Mouse (Mus musculus) lung, adult 2 months (tissue): ENCODE measurements at regions not wholly inside any gene's neighbourhood (a gene's known extent, or its start where the extent isn't known, plus 50 kb on each side); places are given as distances from the start of the nearest gene placed in this dataset.

ENCODE experiments used
- DNase-seq: peaks from one replicate; pipeline ENCODE4 v3.0.0; 2022
- H3K4me1 ChIP-seq: fragments of 200-500 bp; 2 replicates; pipeline ENCODE4 v1.6.1; 2011; ENCODE audit warnings: low read length; ENCODE audit not compliant: control insufficient read depth, insufficient read depth
- H3K4me3 ChIP-seq: fragments of 200-500 bp; replicated peaks from 2 replicates; pipeline ENCODE3; 2011; ENCODE audit warnings: low read depth, mild to moderate bottlenecking, control low read depth, low read length; ENCODE audit errors: extremely low read depth
- CTCF ChIP-seq: fragments of 200-500 bp; IDR thresholded peaks from 2 replicates; pipeline ENCODE4 v1.5.1; 2011; ENCODE audit warnings: mild to moderate bottlenecking, low read length, control low read depth; ENCODE audit not compliant: insufficient read depth
- POLR2A ChIP-seq: fragments of 200-500 bp; IDR thresholded peaks from 2 replicates; pipeline ENCODE4 v1.6.1; 2011; ENCODE audit warnings: low read depth, mild to moderate bottlenecking, control low read depth, low read length, borderline replicate concordance; ENCODE audit errors: extremely low read depth
- WGBS: fragments of 180-500 bp; shearing (Covaris S2); methylation state at CpG from one replicate; pipeline ENCODE4 v1.1.7; 2018; 5-methylcytosine and 5-hydroxymethylcytosine counted together

DNA sequence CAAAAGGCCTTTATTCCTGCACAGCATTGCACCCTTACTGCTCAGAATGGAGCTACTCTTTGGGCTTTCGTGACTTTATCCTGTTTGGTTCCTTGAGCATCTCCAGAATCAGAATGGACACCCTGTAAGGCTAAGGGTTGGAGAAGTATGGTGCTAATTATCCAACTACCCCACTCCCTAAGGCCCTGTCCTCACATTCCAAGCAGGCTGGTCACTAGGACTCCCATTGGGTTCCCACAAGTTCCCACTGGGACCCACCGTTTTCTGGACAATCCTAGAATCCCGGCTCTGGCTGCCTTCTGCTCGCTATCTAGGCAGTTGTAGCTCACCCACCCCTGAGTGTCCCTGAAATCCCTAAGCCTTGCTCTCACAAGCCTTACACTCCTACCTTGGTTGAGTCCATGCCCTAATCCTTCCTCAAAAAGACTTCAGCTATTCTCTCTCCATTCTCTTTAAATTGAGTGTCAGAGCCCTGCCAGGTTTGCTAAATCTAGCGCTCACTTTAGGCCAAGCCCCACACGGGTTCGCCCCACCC lies 146.1 kb downstream of the Efcab1 start:
- Histone ChIP-seq H3K4me3 (no peak overlapping the region), H3K4me1 (no peaks in the 10 kb centered on the region)
- WGBS = 38% methylated on average over 7 of the region's 7 CpGs
- DNase-seq = no peak
- no peak for TF ChIP-seq CTCF
- no peak for TF ChIP-seq POLR2A

DNA sequence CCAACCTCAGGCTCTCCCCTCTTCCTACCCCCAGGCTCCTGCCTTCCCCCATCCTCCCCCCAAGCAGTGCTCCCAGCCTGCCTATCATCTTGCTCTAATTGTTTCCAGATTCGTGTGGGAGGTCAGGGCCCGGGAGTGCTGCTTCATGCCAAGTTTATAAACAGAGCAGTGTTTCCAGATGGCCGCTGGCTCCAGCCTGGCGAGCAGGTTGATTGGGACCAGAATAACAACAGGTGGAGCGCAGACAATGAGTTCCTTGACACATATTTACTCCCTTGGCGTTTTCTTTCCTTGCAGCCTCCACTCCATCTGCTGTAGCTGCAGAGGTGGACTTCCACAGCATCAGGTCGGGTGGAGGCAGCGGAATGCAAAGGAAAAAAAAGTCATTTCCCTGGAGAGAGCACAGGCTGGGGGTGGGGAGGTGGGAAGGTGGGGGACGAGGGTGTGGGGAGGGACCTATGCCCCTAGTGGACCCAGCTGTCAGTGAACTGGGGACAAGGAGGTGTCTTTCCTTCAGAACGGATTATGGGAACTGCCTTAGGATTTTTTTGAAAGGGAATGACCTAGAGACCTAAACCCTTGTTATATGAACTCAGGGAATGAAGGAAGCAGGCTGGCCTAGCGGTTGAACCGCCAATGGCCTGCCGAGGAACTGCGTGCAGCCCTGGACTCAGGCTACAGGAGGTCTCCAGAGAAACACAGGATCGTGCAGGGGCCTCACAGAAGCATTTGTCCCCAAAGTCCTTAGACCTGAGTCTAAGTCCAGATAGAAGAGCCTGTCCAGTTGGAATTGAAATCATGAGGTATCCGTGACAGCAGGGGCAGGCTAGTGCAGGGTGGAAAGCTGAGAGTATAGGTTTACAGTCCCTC lies 146.8 kb downstream of the Efcab1 start:
- no peak overlapping the region for H3K4me3 ChIP-seq
- TF ChIP-seq POLR2A (no peak), CTCF (no peak)
- no peaks in the 10 kb centered on the region for H3K4me1 ChIP-seq
- DNase-seq = peak; percentile 7
- WGBS = 16% methylated on average over 16 of the region's 16 CpGs

DNA sequence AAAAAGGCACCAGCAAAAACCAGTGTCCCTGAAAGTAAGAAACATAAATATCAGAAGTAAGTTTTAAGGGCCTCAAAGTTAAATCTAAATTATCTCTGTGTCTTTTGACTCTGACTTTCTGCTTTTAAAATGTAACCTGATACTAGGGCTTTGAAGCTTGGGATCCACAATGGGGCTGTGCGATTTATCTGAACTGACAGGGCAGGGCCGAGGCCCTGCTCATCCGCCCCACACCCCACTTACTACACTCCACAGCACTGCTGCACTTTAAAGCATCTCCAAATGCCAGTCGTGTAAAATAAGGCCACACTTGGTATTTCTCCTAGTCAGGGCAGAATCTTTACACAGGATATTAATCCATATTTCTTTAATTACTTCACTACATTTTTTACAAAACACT lies 147.4 kb downstream of the Efcab1 start:
- TF ChIP-seq POLR2A (no peak), CTCF (no peak)
- no peak for DNase-seq
- WGBS = 69% methylated on average over 4 of the region's 4 CpGs

DNA sequence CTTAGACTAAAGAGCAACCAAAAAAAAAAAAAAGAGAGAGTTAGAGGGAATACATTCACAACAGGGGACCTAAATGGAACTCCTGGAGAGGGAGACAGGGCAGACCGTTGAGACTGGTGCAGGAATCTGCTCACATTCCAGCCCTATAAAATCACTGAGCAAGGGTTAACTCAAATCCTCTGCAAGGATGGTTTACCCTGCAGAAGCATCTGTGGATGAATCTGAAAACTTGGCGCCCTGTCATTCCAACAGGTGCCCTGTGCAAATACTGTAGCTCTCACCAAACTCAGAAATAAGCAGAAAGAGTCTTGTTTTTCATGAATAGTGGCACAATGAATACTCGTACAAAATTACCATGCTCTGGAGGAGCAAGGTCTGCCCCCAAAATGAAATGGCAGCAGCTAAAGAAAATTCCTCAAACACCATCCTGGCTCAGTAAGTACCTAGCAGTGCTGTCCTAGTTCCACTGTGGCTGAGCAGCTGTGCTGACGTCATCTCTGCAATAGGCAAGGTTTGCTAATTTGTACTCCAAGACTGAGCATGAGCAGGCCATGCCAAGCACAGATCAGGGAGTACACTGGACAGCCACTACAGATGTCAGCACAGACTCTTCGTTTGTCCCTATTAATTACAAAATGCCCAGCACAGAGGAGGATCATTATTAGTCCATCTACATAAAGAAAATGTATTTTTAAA lies 148.0 kb downstream of the Efcab1 start:
- 68% methylated on average over 5 of the region's 5 CpGs for WGBS
- Histone ChIP-seq H3K4me1 (no peaks in the 10 kb centered on the region), H3K4me3 (no peak overlapping the region)
- no peak for DNase-seq
- TF ChIP-seq POLR2A (no peak), CTCF (no peak)

More for the DNA sequence above, 147.4 kb downstream of the Efcab1 start:
- Histone ChIP-seq H3K4me1 (no peaks in the 10 kb centered on the region), H3K4me3 (no peak overlapping the region)

DNA sequence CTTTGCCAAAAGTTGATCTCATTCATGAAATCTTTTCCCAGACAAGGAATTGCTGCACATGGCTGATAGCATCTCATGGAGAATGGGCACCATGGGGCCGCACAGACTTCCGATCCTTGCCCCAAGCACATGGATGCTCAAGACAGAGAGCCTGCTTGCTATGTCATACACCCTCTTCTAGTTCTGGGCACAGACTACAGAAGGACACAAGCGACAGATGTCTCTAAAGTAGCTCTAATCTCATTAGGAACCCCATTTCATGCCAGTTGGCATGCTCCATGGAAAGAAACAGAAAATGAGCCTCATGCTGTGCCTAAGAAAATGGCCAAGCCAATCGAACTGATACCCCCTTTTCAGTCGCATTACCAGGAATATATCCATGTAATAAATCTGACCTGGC lies 149.3 kb downstream of the Efcab1 start:
- TF ChIP-seq CTCF (no peak), POLR2A (no peak)
- no peak overlapping the region for H3K4me3 ChIP-seq
- no peaks in the 10 kb centered on the region for H3K4me1 ChIP-seq
- 67% methylated on average over 5 of the region's 5 CpGs for WGBS
- DNase-seq = no peak

DNA sequence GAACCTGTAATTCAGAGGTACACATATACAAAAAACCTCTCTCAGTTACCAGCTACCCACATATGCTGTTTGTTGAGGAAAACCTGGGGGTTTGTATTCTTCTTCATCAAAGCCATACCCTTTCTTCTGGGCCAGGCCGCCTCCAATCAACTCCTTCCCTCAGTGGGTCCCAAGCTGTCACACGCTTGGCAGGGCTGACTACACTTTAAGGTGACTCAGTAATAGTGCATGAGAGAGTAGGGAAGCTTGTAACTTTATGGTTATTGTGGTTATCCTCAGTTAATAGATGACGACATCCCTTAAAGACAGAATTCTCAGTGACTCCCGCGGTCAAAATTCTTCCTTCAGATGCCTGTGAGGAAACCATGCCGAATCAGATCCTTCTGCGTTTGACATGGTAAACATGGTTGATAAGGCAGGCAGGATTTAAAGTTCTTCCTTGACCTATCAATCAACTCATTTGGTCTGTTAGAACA lies 164.1 kb downstream of the Efcab1 start:
- no peak for TF ChIP-seq POLR2A
- no peak for TF ChIP-seq CTCF
- no peak for DNase-seq
- H3K4me1 ChIP-seq = no peaks in the 10 kb centered on the region
- H3K4me3 ChIP-seq = no peak overlapping the region
- WGBS = 81% methylated on average over 7 of the region's 7 CpGs

DNA sequence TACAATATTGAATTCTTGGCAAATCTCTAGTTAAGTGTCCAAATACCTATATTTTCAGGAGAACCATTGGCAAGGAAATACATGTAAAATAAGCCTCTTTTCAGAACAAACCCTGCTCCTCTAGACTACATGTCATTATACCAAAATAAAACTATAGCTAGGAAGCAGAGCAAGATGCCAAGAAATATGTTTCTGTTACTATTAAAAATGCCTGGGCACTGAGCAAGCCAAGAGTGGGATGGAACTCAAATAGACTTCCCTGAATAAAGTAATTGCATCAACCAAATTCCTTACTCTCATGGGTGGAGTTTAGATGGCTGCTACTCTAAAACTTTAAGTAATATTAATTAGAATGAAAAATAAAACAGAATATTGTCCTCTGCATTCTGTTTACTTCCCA lies 168.0 kb downstream of the Efcab1 start:
- DNase-seq = no peak
- Histone ChIP-seq H3K4me3 (no peak overlapping the region), H3K4me1 (no peaks in the 10 kb centered on the region)
- no peak for TF ChIP-seq POLR2A
- no peak for TF ChIP-seq CTCF

DNA sequence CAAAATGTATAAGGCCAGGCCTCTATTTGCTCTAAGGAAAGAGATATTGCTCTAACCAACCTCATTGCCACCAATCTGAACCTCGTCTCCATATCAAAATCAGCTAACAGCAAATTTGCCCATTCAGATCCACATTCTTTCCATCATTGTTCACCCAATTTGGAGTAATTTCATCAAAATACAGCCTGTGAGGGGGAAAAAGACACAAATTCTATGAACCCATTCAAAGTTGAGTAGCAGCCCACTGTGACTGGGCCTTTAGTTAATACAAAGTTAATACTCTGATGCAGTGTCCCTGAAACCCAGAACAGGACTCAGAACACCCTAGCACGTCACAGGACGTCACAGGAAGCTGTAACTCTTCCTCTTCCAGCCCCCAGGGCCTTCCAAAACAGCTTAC lies 177.3 kb downstream of the Efcab1 start:
- DNase-seq = no peak
- no peak overlapping the region for H3K4me3 ChIP-seq
- TF ChIP-seq CTCF = no peak
- TF ChIP-seq POLR2A = no peak
- no peaks in the 10 kb centered on the region for H3K4me1 ChIP-seq
- 75% methylated on average over 3 of the region's 3 CpGs for WGBS

DNA sequence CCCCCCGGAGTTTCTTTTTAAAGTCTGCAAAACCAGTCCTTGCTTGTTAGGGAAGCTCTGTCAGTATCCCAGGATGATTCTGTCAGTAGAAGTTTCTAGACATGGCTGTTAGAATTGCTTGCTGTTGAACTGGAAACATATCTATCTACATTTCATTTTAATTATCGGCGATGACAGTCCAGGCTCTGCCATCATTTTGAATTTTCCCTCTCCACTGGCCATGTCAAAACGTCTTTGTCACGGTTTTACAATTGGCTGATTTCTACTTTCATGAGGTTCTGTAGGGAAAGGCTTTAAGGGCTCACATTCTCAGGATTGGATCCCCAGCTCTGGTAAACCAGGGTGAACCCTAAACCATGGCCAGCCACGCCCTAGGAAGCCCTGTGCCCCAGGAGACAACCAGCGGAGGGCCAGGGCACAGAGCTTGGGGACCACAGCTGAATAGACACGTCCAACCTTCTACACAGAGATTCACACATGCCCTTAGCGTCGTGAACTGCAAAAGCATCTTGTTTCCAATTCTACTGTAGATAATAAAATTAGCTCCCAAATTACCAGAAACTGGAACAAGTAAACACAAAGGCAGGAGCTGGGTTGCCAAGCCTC lies 177.8 kb downstream of the Efcab1 start:
- Histone ChIP-seq H3K4me1 (no peaks in the 10 kb centered on the region), H3K4me3 (no peak overlapping the region)
- no peak for DNase-seq
- no peak for TF ChIP-seq CTCF
- no peak for TF ChIP-seq POLR2A
- WGBS = 39% methylated on average over 10 of the region's 10 CpGs
